Mouse (Mus musculus) heart, postnatal 0 days (tissue): ENCODE measurements around the gene 9330182L06Rik.

Experiments
- CTCF ChIP-seq: IDR thresholded peaks from 2 replicates; pipeline ENCODE4 v1.5.1; 2016; ENCODE audit warnings: antibody characterized with exemption, control low read depth, low read depth
- EP300 ChIP-seq: IDR thresholded peaks from 2 replicates; pipeline ENCODE4 v1.6.1; 2016; ENCODE audit warnings: antibody characterized with exemption, low read depth

- TF ChIP-seq EP300 (no peak), CTCF (no peak)
These were observed 73.0 kb downstream of the 9330182L06Rik start for GRCm38 (mm10) chr5:9338756-9339510.
